Mouse (Mus musculus): ENCODE measurements around the gene Disc1.

The Disc1 gene

DNA sequence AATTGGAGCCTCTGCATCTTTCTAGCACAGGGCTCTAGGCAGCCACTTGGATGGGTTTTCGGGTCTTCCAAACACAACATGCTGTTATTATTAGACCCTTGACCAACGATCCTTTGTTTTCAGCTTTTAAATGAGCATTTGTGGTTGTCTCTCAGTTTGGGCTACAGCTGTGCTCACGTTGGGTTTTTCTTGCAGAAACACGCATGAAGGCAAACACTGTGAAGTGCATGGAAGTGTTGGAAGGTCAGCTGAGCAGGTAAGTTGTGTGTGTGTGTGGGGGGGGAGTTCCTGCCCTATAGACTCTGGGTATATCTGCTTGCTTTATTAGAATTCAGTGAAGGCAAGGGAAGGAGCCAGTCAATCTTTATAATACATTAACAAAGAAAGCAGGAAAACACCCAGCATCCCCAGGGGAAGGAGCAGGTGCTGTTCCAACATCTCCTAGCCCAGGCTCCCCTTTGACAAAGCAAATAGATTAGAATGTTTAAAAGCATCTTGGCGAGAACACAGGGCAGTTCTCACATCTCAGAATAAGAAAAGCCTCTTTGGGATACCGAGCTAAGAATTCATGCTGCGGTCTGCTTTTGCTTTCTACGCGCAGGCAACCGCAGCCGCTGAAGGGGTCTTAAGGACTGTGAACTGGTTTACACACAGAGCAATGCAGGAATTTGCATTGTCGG is 164.0 kb downstream of the Disc1 start:
- DNase-seq (ENCODE audit: inconsistent age in 2 of 2, low spot score in 1 of 2), result no peak

- DNase-seq (ENCODE audit: inconsistent age in 2 of 2, low spot score in 1 of 2), result no peak
Observed at GRCm38 (mm10) chr8:125218669-125219068, 164.7 kb downstream of the Disc1 start.

DNA sequence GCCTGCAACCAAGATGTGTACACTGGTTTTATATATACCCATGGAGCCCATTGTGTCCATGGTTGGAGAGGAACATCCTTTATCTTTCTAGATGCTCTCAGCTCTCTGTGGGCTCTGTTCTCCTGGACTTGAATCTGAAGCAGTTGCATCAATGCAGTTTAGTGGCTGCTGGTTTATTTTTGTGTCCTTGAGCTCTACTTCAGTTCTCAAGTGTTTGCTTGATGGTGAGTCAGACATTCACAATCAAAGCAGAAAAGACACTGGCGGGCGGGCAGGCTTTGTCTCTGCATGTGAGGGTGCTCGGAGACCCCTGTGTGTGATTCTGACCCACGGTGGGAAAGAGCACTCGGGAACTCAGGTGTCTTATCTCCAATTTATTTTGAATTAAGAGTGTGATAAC is 166.6 kb downstream of the Disc1 start:
- peak; percentile 49 to 76 for DNase-seq (ENCODE audit: inconsistent age in 2 of 2, low spot score in 1 of 2)

- DNase-seq (ENCODE audit: inconsistent age in 2 of 2, low spot score in 1 of 2), result peak in 1 of 2 experiments; percentile 46
Observed at GRCm38 (mm10) chr8:125221062-125221461, 167.1 kb downstream of the Disc1 start.

DNA sequence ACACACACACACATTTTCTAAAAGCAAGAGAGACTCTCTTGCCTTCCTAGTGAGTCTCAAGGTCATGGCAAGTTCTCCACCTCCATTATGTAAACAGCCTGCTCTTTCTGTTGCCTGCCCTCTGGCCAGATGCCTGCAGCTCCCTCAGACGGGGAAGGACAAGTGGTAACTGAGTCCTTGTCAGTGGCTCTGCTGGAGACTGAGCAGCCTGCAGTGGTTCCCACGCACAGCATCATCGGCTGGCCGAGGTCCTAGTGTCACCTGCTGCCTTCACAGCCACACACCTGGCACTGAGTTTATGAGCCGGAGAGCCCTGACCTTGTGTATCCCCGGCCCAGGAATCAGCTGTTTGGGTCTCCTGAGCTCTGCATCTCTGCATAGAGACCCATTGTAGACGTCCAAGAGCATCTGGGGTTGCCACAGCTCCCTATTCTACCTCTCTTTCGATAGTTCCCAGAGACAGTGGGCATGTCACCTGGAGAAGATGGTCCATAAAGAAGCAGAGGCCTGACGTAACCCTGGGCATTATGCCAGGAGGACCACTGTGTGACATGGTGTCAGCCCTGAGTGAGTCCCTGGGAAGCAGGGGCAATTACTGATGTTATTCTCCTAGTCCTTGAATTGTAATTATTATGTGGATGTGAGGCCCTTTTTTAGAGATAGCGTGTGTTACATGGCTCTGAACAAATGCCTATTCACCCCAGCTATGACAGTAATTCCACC is 169.2 kb downstream of the Disc1 start:
- peak; percentile 75 to 84 for DNase-seq (ENCODE audit: inconsistent age in 2 of 2, low spot score in 1 of 2)

DNA sequence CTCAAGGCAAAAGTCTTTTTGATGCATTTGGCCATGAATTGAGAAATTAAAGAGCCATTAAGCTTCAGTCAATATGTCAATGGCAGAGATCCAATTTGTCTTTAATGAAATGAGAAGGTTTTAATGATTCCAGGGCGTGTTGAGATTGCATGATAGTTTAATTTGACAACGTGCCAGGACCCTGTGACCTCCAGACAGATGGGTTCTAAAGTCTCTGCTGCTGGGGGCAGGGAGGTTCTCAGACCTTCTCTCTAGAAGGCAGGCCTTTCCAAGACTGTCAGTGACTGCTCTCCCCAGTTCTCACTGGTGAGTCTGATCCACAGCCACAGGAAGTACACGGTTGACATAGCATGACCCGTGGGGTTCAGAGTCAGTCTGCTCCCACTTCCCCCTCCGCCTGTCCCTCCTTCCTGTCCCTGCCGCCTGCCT is 170.3 kb downstream of the Disc1 start:
- peak; percentile 40 to 62 for DNase-seq (ENCODE audit: inconsistent age in 2 of 2, low spot score in 1 of 2)

DNA sequence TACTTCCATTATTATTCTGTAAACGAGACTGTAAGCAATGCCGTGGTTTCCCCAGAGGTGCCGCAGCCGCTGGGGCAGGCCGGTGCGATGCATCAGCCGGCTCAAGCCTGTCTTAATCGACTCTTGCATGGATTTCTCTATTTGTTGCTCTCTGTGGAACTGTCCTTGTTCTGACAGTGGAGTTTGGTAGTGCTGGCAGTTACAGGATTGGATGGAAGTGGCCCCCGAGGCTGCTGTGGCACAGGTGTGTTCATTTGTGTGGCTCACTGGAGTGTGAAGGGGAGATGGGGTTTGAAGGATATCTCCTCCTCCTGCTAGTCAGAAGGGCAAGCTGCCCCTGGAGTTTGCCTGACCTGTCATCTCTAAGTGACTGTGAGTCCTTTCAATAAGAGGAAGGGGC is 171.3 kb downstream of the Disc1 start:
- no peak for DNase-seq (ENCODE audit: inconsistent age in 2 of 2, low spot score in 1 of 2)

DNA sequence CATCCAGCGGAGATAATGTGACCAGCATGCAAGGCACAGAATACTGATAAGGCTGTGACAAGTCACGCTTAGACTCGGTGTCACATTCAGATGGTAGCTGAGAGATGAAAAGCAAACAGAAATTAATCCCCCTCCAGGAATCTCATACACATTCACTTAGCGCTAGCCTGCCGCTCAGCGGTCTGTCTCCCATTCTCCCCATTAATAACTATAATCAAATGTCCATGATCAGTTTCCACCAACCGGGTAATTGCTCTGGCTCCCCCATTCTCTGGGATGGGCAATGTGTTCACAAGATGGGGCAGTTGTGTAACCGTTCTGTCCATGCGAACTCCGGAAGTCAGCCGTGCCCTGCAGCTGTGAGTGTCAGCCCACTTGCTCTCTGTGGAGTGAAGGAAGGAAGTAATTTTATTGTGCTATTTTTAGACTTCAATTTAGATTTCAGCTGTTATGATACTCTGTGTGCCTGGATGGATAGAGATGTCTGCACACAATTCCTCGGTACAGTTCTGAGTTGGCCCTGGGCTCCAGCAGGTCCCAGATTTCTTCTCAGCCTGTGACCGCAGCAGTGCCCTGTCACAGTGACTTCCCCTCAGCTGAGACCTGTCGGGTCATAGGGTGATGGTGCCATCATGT is 173.1 kb downstream of the Disc1 start:
- DNase-seq (ENCODE audit: inconsistent age in 2 of 2, low spot score in 1 of 2), result peak; percentile 53 to 74

DNA sequence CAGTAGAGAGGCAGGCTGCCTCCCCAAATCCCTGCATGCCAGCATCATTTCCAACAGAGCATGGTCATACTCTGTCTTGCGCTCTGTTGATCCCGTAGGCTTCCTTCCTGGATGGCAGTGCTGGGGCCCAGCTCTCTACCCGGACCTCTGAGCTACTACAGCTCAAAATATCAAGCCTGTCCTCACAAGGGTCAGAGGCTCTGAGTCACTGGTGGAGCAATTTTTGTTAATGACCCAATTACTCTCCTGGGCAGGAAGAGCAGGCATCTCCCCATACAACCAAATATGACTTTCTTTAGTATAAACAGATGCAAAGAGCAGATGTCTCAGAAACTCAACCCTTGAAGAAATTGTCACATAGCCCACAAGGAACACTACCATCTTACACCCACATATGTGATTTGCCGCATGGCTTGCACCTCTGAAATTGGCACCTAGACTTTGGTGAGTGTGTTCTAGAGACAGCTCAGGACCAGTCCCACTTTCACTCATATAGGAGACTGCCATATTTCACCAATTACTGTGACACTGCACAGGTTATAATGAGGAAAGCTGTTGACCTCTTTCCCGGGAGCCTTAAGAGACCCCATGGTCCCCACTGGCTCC is 176.6 kb downstream of the Disc1 start:
- DNase-seq (ENCODE audit: inconsistent age in 2 of 2, low spot score in 1 of 2), result peak in 1 of 2 experiments; percentile 69

GRCm38 (mm10) chr8:125232724-125233123 is 178.7 kb downstream of the Disc1 start:
- no peak for DNase-seq (ENCODE audit: inconsistent age in 2 of 2, low spot score in 1 of 2)

GRCm38 (mm10) chr8:125235898-125236835 is 182.2 kb downstream of the Disc1 start:
- DNase-seq (ENCODE audit: inconsistent age in 2 of 2, low spot score in 1 of 2), result peak in 1 of 2 experiments; percentile 53

GRCm38 (mm10) chr8:125240763-125241162 is 186.8 kb downstream of the Disc1 start:
- no peak for DNase-seq (ENCODE audit: inconsistent age in 2 of 2, low spot score in 1 of 2)

DNA sequence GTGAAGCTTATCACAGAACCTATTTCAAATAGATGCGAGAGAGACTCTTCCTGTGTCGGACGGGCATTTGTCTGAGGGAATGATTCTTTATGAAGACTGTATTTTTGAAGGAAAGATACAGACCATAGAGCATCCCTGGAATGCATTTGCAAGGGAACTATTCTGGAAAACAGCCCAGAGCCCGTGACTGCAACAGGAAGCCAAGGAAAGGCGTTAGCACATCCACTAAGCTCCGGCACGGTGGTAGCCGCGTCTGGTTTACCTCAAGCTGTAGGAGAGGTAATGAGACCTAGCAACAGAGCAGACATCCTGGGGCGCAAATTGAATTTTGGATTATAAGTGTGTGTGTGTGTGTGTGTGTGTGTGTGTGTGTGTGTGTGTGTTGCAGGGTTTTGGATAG is 188.4 kb downstream of the Disc1 start:
- peak in 1 of 2 experiments; percentile 42 for DNase-seq (ENCODE audit: inconsistent age in 2 of 2, low spot score in 1 of 2)

DNA sequence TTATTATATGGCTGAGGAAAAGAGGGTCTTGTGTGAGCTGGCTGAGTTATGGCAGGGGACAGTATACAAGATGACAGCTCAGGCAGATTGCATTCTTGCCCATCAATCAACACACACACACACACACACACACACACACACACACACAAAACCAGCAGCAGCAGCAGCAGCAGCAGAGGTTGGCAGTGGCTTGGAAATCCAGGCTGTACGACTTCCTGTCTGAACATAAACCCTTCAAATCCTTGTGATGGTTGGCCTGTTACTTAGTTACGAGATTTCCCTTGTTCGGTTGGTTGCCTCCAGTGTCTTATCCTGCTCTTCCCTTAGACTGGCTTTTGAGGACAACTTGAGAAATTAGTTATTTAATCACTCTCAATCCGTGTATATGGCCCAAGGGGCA is 188.9 kb downstream of the Disc1 start:
- no peak for DNase-seq (ENCODE audit: inconsistent age in 2 of 2, low spot score in 1 of 2)

DNA sequence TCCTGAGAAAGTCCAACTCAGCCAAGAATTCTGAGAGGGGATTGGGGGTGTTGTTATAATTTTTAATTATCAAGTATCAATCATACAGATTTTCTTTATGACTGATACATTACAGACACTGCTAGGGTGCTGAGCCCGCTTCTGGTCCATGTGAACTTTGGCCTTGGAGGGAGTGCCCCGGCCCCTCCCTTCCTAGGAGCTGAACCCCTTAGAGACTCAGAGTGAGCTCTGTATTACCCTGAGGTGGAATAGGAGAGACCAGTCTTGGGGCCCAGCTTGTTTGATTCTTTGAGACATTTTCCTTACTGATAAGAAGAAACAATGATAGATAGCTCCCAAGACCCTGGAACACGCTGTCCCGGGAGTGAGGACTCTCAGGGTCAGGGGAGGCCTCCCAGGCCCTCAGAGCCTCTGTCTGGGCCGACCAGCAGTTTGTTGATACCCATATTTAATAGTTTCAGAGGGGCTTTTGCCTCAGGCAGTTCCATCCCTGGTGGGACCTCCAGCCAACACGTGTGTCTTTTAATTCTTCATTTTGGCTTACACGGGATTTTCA is 192.8 kb downstream of the Disc1 start:
- peak in 1 of 2 experiments; percentile 68 for DNase-seq (ENCODE audit: inconsistent age in 2 of 2, low spot score in 1 of 2)

DNA sequence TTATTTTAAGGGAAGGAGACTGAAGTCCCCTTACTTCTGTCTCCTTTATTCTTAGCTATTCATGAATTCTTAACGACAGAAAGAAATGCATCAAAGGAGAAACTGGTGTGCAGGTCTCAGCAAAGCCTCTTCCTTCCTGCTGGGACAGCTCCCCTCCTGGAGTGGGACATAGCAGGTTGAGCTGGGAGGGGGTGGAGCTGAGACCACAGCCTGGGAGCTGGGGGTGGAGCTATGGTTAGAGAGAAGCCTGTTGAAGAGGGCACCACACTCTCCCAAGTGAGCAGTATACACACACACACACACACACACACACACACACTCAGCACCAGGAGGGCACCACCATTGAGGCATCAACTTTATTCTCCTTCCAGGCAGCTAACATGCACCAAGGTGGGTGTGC is 193.4 kb downstream of the Disc1 start:
- DNase-seq (ENCODE audit: inconsistent age in 2 of 2, low spot score in 1 of 2), result no peak

DNA sequence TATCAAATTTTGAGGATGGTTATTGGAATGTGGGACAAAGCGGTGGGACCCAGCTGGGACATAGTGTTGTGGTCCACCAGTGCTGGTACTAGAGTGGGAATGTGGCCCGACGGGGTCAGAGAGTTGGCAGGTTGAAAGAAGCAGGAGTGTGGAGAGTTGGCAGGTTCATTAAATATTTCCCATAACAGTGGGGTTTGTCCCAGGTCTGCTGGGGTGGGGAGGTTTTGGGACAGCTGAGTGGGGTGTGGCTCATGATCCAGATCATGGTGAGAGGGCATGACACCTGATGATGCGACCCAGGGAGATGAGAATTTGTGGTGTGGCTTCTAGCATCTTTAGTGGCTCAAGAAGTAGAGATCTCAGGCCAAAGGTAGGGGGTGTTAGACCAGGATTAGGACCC is 199.0 kb downstream of the Disc1 start:
- no peak for DNase-seq (ENCODE audit: inconsistent age in 2 of 2, low spot score in 1 of 2)

DNA sequence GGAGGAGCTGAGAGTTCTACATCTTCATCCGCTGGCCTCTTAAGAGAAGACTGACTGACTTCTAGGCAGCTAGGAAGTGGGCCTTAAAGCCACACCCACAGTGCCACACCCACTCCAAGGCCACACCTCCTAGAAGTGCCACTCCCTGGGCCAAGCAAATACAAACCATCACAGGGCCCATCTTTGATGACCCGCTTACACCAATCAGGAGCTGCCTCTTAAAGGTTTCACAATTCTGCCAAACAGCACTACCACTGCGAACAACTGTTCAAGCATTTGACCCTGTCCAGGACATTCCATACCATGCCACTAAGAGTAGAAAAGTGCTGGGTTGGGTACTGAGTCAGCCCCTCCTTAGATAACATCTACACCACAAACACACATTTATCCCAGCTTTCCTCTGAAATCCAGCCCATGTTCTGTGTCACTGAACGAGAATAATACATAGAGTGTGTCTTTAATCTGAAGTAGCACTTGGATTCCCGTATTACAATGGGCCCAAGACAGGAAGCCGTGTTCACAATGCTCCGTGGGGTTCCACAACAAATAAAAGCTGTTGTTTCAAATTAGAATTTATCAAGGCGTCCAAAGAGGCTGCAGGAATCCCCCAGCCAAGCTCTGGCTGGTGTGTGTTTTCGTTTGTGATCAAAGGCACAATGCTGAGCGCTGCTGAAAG is 199.6 kb downstream of the Disc1 start:
- DNase-seq (ENCODE audit: inconsistent age in 2 of 2, low spot score in 1 of 2), result no peak

DNA sequence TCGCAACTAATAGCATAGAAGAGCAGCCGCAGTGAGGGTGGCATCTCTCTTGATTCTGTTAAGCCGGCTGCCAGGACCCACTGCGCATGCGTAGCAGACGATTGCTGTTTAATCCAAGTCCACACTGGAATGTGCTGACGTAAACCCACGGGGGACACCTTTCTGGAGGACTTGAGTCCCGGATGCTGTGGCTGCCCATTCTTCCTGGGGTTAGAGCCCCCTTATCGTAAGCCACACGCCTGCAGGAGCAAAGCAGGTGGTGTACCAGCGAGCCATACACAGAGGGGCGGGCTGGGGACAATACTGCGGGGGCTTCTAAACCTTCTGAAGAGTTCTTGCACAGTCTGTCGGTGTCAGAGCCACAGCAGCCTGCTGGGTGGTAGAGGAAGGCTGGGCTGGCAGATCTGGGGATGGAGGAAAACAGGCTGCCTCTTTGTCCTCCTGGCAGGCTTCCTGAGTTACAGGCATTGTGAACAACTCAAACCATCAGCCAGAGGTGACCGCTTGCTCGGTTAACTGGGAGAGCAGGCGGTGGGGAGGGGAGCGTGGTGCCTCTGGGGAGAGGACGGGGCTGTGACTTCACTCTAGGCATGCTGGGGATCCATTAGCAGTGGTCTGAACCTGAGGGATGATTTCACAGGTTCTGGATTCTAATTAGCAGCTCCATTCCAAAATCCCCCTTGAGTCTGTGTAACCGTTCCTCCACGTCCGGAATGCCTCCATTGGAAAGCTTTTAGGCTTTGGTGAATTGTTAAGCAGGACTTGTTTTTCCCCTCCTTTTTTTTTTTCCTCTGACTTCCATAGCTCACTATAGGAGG is 200.4 kb downstream of the Disc1 start:
- peak; percentile 85 to 89 for DNase-seq (ENCODE audit: inconsistent age in 2 of 2, low spot score in 1 of 2)
